Mouse (Mus musculus) hindbrain, embryonic 16.5 days (tissue): ENCODE measurements around the gene Tmem267. TPM values are rescaled to one million over a fixed set of nuclear protein-coding genes. Genes with fewer than 3 reads are reported as not detected.
"Not testable (repeated sequence)": the region's sequence is repeated elsewhere in the genome, so short reads cannot be mapped to it uniquely, and the experiment has no call there.

Experiments used
- ATAC-seq: fragments of 200-750 bp; cut with Nextera tagmentation; 2 replicates; pipeline ENCODE4 v1.8.0; 2017; ENCODE audit warnings: moderate TSS enrichment, moderate library complexity
- H3K27ac ChIP-seq: fragments of 300-500 bp; sonication (generic); 2 replicates; pipeline ENCODE4 v1.5.1; 2014; ENCODE audit warnings: low read depth, mild to moderate bottlenecking, control low read depth, low read length, moderate library complexity
- H3K27me3 ChIP-seq: fragments of 300-500 bp; sonication (generic); replicated peaks from 2 replicates; pipeline ENCODE4 v1.6.1; 2014; ENCODE audit warnings: low read length; ENCODE audit not compliant: control insufficient read depth, insufficient read depth
- H3K36me3 ChIP-seq: fragments of 300-500 bp; sonication (generic); 2 replicates; pipeline ENCODE4 v1.6.1; 2014; ENCODE audit warnings: mild to moderate bottlenecking, low read length, moderate library complexity, mixed read lengths; ENCODE audit not compliant: control insufficient read depth, insufficient read depth
- H3K4me1 ChIP-seq: fragments of 300-500 bp; sonication (generic); 2 replicates; pipeline ENCODE4 v1.6.1; 2014; ENCODE audit warnings: low read depth, low read length; ENCODE audit not compliant: control insufficient read depth, insufficient read depth
- H3K4me2 ChIP-seq: fragments of 300-500 bp; sonication (generic); 2 replicates; pipeline ENCODE4 v1.6.1; 2014; ENCODE audit warnings: mild to moderate bottlenecking, low read length, control low read depth, moderate library complexity
- H3K4me3 ChIP-seq: fragments of 300-500 bp; sonication (generic); 2 replicates; pipeline ENCODE4 v1.5.1; 2014; ENCODE audit warnings: mild to moderate bottlenecking, low read length, control low read depth, moderate library complexity
- H3K9ac ChIP-seq: fragments of 300-500 bp; sonication (generic); 2 replicates; pipeline ENCODE4 v1.6.1; 2014; ENCODE audit warnings: low read depth, mild to moderate bottlenecking, control low read depth, low read length, moderate library complexity
- H3K9me3 ChIP-seq: fragments of 300-500 bp; sonication (generic); 2 replicates; pipeline ENCODE4 v1.6.1; 2014; ENCODE audit warnings: mild to moderate bottlenecking, low read length, moderate library complexity; ENCODE audit not compliant: control insufficient read depth
- WGBS: fragments of 180-500 bp; shearing (Covaris S2); extraction: QIAGEN DNeasy Blood & Tissue Kit; methylation state at CpG from one replicate; pipeline ENCODE4 v1.1.7; 2014; 5-methylcytosine and 5-hydroxymethylcytosine counted together
- polyA plus RNA-seq: library from polyadenylated mRNA; unstranded; fragments of >200 nt; fragmentation: Nextera tagmentation; extraction: Ambion mirVana; gene quantifications from 2 replicates; pipeline ENCODE4 v1.2.1, GENCODE M21; 2015

Gene Tmem267
- polyA plus RNA-seq, 1 experiment from 2014 or later, result 4.0 TPM

DNA sequence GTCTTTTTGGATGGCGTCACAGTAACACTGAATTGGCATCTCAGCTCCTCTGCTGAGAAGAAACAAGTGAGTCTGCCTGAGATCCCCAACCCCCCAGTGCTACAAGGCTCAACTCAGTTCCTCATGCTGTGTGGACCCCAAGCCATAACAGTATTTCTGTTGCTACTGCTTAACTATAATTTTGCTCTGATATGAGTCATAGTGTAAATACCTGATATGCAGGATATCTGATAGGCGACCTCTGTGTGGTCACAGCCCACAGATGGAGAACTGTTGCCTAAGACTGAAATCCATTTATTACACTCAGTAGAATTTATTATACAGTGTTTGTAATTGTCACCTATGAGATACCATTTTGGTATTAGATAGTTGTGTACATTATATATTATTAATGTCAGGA lies 10.1 kb upstream of the Tmem267 start:
- Histone ChIP-seq H3K27me3 (no peaks in the 10 kb centered on the region), H3K4me1 (no peaks in the 10 kb centered on the region), H3K4me3 (no peak overlapping the region), H3K4me2 (no peak overlapping the region), H3K9ac (no peak overlapping the region), H3K27ac (no peak overlapping the region), H3K9me3 (no peaks in the 10 kb centered on the region), H3K36me3 (peaks cover 34% of the 10 kb centered on the region)
- 91% methylated on average over 2 of the region's 2 CpGs for WGBS
- no peak for ATAC-seq

DNA sequence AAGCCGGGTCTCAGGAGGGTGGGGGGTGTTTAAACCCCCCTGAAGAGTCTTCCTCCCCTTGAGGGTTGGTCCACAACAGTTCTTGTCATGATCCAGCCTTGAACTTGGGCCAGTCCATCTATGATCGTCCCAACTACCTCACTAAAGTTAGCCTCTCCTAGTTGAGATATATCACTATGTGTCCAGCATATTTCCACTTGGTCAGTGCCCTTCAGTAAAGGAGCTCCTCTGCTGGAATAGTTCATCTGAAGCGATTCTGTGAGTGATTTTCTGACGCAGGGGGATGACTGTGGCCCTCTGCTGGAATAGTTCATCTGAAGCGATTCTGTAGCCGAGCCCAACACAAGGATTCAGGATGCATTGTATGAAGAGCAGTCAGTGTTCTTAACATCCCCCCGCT lies 485 bp upstream of the Tmem267 start:
- WGBS, result 68% methylated on average over 7 of the region's 7 CpGs
- Histone ChIP-seq H3K27ac (no peak overlapping the region), H3K4me2 (peak overlapping the region; percentile 27), H3K27me3 (no peaks in the 10 kb centered on the region), H3K9ac (no peak overlapping the region), H3K4me3 (no peak overlapping the region), H3K36me3 (peaks cover 9% of the 10 kb centered on the region; the same call in 1 of the 2 replicates), H3K4me1 (no peaks in the 10 kb centered on the region), H3K9me3 (peaks cover 13% of the 10 kb centered on the region)
- no peak for ATAC-seq

DNA sequence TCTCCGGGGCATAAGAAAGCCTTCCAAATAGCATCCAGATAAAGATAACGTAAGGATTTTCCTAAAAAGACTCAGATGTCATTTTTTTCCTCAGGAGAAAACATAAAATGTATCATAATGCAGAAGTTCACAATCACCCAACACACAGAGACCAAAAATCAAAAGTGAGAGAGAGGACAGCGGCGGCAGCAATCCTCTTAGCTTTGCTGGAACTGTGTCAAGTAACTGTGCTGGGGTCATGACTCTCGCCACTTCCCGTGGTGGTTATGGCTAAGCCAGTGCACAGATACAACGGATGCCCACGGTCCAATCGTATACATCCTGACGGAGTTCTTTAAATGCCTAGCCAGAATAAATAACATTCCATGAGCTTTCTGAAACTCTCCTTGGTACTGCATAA lies 4.2 kb downstream of the Tmem267 start:
- H3K9me3 ChIP-seq, result peaks cover 18% of the 10 kb centered on the region
- not testable (repeated sequence) for H3K4me1 ChIP-seq, H3K4me2 ChIP-seq, ATAC-seq, H3K27me3 ChIP-seq, H3K9ac ChIP-seq, H3K36me3 ChIP-seq, H3K4me3 ChIP-seq, H3K27ac ChIP-seq
- WGBS, result 94% methylated on average over 10 of the region's 10 CpGs

DNA sequence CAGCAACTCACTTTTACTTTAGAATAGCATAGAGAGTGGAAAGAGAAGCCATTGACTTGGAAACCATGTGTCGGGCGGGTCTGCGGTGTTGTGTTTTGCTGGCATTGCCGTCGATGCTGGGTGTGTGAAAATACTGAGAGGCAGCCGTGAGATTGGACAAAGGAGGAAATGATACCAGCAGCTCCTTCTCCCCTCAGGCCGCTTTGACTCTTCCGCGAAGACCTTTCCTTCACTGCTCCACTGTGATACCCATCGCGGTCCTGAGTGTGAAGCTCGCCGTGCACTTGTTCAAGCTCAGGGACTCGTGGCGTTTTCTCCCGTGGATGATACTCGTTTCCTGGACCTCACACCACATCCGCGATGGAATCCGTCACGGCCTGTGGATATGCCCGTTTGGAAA lies 7.1 kb downstream of the Tmem267 start:
- not testable (repeated sequence) for H3K27me3 ChIP-seq, H3K27ac ChIP-seq, H3K4me2 ChIP-seq, H3K36me3 ChIP-seq, H3K4me3 ChIP-seq, H3K9ac ChIP-seq, H3K4me1 ChIP-seq
- 98% methylated on average over 11 of the region's 22 CpGs for WGBS
- H3K9me3 ChIP-seq, result peaks cover 16% of the 10 kb centered on the region
- ATAC-seq, result peak; percentile 55

DNA sequence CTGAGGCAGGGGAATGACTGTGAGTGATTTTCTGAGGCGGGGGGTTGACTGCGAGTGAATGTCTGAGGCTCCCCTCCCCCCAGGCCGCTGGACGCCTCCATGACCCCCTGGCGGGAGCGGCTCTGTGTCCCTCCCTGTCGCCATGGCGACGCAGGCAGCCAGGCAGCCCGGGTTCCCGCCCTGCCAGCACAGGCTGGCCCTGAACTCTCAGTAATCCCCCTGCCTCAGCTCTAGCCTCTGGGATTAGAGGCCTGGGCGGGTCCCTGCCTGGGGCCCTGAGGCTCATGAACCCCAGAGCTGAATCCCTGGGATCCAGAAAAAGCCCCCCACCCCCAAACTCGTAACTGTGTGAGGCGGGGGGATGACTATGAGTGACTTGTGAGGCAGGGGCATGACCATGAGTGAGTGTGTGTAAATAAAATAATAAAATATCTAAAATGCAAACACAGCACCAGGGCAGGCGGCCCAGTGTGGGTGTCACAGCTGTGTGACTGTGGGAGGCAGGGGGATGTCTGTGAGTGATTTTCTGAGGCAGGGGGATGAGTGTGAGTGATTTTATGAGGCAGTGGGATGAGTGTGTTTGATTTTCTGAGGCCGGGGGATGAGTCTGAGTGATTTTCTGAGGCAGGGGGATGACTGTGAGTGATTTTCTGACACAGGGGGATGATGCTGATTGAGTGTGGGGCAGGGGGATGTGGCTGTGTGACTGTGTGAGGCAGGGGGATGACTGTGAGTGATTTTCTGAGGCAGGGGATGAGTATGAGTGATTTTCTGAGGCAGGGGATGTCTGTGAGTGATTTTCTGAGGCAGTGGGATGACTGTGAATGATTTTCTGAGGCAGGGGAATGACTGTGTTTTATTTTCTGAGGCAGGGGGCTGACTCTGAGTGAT lies 108.7 kb downstream of the Tmem267 start:
- ATAC-seq, result peak; percentile 92
- not testable (repeated sequence) for H3K27ac ChIP-seq, H3K36me3 ChIP-seq, H3K4me2 ChIP-seq, H3K4me3 ChIP-seq, H3K9ac ChIP-seq, H3K4me1 ChIP-seq, H3K27me3 ChIP-seq, H3K9me3 ChIP-seq
- 73% methylated on average over 14 of the region's 16 CpGs for WGBS

DNA sequence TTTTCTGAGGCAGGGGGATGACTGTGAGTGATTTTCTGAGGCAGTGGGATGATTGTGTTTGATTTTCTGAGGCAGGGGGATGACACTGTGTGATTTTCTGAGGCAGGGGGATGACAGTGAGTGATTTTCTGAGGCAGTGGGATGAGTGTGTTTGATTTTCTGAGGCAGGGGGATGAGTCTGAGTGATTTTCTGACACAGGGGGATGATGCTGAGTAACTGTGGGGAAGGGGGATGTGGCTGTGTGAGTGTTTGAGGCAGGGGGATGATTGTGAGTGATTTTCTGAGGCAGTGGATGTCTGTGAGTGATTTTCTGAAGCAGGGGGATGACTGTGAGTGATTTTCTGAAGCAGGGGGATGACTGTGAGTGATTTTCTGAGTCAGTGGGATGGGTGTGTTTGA lies 110.6 kb downstream of the Tmem267 start:
- ATAC-seq, H3K4me2 ChIP-seq, H3K36me3 ChIP-seq, H3K4me1 ChIP-seq, H3K27ac ChIP-seq, H3K9me3 ChIP-seq, H3K27me3 ChIP-seq, H3K9ac ChIP-seq, H3K4me3 ChIP-seq: not testable (repeated sequence)

DNA sequence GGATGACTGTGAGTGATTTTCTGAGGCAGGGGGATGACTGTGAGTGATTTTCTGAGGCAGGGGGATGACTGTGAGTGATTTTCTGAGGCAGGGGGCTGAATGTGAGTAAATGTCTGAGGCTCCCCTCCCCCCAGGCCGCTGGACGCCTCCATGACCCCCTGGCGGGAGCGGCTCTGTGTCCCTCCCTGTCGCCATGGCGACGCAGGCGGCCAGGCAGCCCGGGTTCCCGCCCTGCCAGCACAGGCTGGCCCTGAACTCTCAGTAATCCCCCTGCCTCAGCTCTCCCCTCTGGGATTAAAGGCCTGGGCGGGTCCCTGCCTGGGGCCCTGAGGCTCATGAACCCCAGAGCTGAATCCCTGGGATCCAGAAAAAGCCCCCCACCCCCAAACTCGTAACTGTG lies 111.2 kb downstream of the Tmem267 start:
- H3K27me3 ChIP-seq, H3K4me2 ChIP-seq, H3K27ac ChIP-seq, ATAC-seq, H3K36me3 ChIP-seq, H3K4me3 ChIP-seq, H3K9ac ChIP-seq, H3K4me1 ChIP-seq: not testable (repeated sequence)
- peaks cover 12% of the 10 kb centered on the region for H3K9me3 ChIP-seq
- 87% methylated on average over 12 of the region's 12 CpGs for WGBS

DNA sequence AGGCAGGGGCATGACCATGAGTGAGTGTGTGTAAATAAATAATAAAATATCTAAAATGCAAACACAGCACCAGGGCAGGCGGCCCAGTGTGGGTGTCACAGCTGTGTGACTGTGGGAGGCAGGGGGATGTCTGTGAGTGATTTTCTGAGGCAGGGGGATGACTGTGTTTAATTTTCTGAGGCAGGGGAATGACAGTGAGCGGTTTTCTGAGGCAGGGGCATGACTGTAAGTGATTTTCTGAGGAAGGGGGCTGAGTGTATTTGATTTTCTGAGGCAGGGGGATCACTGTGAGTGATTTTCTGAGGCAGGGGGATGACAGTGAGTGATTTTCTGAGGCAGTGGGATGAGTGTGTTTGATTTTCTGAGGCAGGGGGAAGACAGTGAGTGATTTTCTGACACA lies 111.7 kb downstream of the Tmem267 start:
- H3K27ac ChIP-seq, H3K27me3 ChIP-seq, H3K4me2 ChIP-seq, ATAC-seq, H3K36me3 ChIP-seq, H3K9ac ChIP-seq, H3K4me1 ChIP-seq, H3K4me3 ChIP-seq: not testable (repeated sequence)
- WGBS, result 69% methylated on average over 2 of the region's 2 CpGs
- H3K9me3 ChIP-seq, result peaks cover 12% of the 10 kb centered on the region

DNA sequence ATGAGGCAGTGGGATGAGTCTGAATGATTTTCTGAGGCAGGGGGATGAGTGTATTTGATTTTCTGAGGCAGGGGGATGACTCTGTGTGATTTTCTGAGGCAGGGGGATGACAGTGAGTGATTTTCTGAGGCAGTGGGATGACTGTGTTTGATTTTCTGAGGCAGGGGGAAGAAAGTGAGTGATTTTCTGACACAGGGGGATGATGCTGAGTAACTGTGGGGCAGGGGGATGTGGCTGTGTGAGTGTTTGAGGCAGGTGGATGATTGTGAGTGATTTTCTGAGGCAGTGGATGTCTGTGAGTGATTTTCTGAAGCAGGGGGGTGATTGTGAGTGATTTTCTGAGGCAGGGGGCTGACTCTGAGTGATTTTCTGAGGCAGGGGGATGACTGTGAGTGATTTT lies 112.3 kb downstream of the Tmem267 start:
- not testable (repeated sequence) for ATAC-seq, H3K27ac ChIP-seq, H3K4me1 ChIP-seq

More for the DNA sequence above, 112.3 kb downstream of the Tmem267 start:
- H3K4me3 ChIP-seq, H3K36me3 ChIP-seq, H3K9ac ChIP-seq, H3K27me3 ChIP-seq, H3K4me2 ChIP-seq: not testable (repeated sequence)
- peaks cover 12% of the 10 kb centered on the region for H3K9me3 ChIP-seq
